Mouse (Mus musculus): ENCODE measurements at regions not wholly inside any gene's neighbourhood (a gene's known extent, or its start where the extent isn't known, plus 50 kb on each side); places are given as distances from the start of the nearest gene placed in this dataset.

- no peak for DNase-seq (ENCODE audit: low spot score in 2 of 2)
Observed at GRCm38 (mm10) chr6:100971462-100971955, 138.1 kb downstream of the Ppp4r2 start.

- no peak for DNase-seq (ENCODE audit: low spot score in 2 of 2)
Observed at GRCm38 (mm10) chr6:100973366-100974090, 140.1 kb downstream of the Ppp4r2 start.

- DNase-seq (ENCODE audit: low spot score in 2 of 2): no peak
Observed at GRCm38 (mm10) chr6:100974716-100975115, 141.3 kb downstream of the Ppp4r2 start.

GRCm38 (mm10) chr6:100975835-100976234 is 142.4 kb downstream of the Ppp4r2 start:
- DNase-seq (ENCODE audit: low spot score in 2 of 2): peak in 1 of 2 experiments; percentile 32

- no peak for DNase-seq (ENCODE audit: low spot score in 2 of 2)
Observed at GRCm38 (mm10) chr6:100977201-100977691, 143.8 kb downstream of the Ppp4r2 start.

DNA sequence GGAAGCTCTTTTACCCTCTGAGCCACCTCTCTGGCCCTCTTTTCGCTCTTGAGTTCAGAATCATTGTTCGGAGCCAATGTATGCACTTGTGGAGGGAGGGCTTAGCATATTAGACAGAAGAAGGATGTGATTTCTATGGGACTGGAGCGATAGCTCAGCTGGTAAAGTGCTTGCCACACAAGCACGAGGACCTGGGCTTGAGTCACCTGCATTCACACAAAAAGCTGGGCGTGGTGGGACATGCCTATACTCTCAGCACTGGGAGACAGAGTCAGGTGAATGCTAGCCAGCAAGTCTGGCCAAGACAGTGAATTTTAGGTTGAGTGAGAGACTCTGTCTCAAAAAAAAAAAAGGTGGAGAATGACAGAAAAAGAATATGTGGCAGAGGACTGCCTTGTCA is 144.7 kb downstream of the Ppp4r2 start:
- no peak for DNase-seq (ENCODE audit: low spot score in 2 of 2)

- DNase-seq (ENCODE audit: low spot score in 2 of 2): no peak
Observed at GRCm38 (mm10) chr6:100978727-100979460, 145.5 kb downstream of the Ppp4r2 start.

DNA sequence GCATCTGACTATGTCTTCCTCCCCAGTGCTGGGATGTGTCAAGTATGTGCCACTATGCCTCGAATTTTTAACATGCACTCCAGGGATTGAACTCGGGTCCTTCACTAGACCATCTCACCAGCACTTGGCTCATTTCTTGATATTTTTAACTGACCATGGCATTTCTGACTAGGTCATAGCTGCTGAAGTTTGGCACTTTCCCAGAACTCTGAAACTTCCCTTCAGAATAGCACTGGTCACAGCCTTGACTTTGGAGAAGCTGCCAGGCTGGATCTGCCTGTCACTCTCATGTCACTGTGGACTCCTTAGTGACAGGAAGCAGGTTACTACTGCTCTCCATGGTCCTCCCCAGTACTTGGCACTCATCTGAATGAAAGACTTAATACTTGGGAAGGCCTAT is 146.7 kb downstream of the Ppp4r2 start:
- DNase-seq (ENCODE audit: low spot score in 2 of 2): no peak

DNA sequence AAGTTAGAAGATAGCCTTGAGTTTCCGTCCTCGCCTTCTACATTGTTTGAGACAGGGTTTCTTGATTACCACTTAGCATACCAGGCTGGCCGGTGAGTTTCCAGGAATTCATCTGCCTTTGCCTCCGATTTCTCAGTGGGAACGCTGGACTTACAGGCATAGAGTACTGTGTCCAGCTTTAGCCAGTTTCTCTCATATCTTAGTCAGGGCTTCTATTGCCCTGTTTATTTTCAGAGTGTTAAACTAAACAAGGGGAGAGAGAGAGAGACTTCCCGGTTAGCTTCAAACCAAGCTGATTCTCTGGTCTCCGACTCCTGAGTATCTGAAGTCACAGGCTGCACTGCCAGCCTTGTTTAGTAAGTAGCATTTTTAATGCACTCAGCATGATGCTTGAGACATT is 151.4 kb downstream of the Ppp4r2 start:
- DNase-seq (ENCODE audit: low spot score in 2 of 2): no peak

DNA sequence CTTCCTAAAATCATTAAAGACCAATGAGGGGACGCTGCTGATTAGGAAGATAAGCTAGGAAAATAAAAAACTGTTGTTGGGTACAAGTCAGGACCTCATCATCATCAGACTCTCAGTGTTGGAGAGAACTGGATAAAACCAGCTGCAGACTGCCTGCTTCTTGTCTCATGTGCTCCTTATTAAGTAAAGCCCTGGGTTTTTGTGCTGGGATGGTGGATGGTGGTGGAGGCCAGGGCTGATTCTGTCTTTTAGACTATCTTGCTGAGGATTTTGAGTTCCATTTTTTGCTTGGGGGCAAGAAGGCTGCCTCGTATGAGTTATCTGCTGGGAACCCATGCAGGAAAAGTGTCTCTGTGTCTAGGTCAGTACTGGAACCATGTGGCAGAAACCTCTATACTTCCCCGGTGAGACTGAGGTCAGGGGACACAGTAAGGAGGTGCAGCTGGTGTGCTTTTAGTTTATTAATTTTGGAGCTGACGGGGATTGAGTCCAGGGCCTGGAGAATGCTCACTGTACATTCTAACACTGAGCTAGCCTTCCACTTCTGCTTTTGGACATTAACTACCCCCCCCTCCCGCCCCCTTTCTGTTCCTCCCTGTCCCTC is 152.0 kb downstream of the Ppp4r2 start:
- DNase-seq (ENCODE audit: low spot score in 2 of 2): no peak

DNA sequence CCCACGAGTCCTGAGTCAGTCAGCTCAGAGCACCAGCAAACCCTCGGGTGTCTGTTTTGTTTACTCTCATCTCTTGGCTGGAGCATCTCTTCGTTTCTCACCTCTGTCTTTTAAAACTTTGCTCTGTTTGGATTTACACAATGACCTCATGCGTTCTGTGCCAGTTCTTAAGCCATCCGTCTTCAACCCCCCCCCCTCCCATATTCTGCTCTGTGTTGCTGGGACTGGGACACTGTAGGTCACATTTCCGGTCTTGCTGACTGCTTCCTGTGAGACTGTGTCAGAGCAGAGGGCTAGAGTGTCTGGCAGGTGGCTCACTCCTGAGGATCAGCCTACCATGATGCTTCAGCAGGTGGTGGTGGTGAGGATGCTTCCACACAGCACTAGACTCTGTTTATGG is 155.1 kb downstream of the Ppp4r2 start:
- DNase-seq (ENCODE audit: low spot score in 2 of 2): no peak

DNA sequence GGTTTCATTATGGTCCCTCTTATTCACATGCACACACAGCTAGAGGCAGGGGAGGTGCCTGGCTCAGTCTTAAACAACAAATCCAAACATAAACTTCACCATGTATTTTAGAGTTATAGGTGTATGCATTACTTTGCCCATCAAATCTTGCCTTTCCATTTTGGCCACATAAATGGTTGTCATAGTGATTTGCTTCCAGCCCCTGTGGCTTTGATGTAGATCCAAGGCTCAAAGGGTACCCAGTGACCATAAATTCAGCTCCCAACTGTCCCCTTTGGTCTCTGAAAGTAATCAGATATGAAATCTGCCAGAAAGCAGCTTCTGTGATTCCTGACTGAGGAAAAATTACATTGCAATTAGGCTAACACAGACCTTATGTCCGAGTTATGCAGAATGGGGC is 160.0 kb downstream of the Ppp4r2 start:
- DNase-seq (ENCODE audit: low spot score in 2 of 2): no peak

GRCm38 (mm10) chr6:100995874-100996560 is 162.6 kb downstream of the Ppp4r2 start:
- no peak for DNase-seq (ENCODE audit: low spot score in 2 of 2)

- no peak for DNase-seq (ENCODE audit: low spot score in 2 of 2)
Observed at GRCm38 (mm10) chr6:100998285-100998684, 164.9 kb downstream of the Ppp4r2 start.

- DNase-seq (ENCODE audit: low spot score in 2 of 2): no peak
Observed at GRCm38 (mm10) chr6:101003901-101004300, 170.5 kb downstream of the Ppp4r2 start.

GRCm38 (mm10) chr6:101021650-101022049 is 188.2 kb downstream of the Ppp4r2 start:
- no peak for DNase-seq (ENCODE audit: low spot score in 2 of 2)

- DNase-seq (ENCODE audit: low spot score in 2 of 2): no peak
Observed at GRCm38 (mm10) chr6:101025816-101026215, 192.4 kb downstream of the Ppp4r2 start.

- no peak for DNase-seq (ENCODE audit: low spot score in 2 of 2)
Observed at GRCm38 (mm10) chr6:101027462-101027861, 194.0 kb downstream of the Ppp4r2 start.

GRCm38 (mm10) chr6:101029436-101029835 is 196.0 kb downstream of the Ppp4r2 start:
- no peak for DNase-seq (ENCODE audit: low spot score in 2 of 2)

GRCm38 (mm10) chr6:101030451-101031125 is 197.2 kb downstream of the Ppp4r2 start:
- DNase-seq (ENCODE audit: low spot score in 2 of 2): no peak

GRCm38 (mm10) chr6:101046755-101047154 is 213.3 kb downstream of the Ppp4r2 start:
- no peak for DNase-seq (ENCODE audit: low spot score in 2 of 2)

Data from layer of hippocampus, postnatal 10 days (tissue).